Mouse (Mus musculus) left cerebral cortex, adult 11 months (tissue): ENCODE measurements around the gene Shpk.

Experiments used
- DNase-seq: peaks from one replicate; pipeline ENCODE4 v3.0.0; 2022; ENCODE audit warnings: low spot score

Shpk gene

GRCm38 (mm10) chr11:73199230-73199712, at the start of gene Shpk:
Gene Shpk (plus strand): TSS chr11:73199460.
- peak; percentile 96 for DNase-seq

GRCm38 (mm10) chr11:73155071-73155470, 44.2 kb upstream of the Shpk start:
- DNase-seq: no peak

GRCm38 (mm10) chr11:73159957-73160810, 39.1 kb upstream of the Shpk start, which contains the start of gene P2rx5:
Gene P2rx5 (plus strand): TSS chr11:73160421.
- DNase-seq: no peak

GRCm38 (mm10) chr11:73160811-73161200, 38.5 kb upstream of the Shpk start:
- DNase-seq: no peak

- DNase-seq: no peak
Measured at GRCm38 (mm10) chr11:73161616-73162015, 37.6 kb upstream of the Shpk start.

GRCm38 (mm10) chr11:73162284-73162683, 37.0 kb upstream of the Shpk start:
- DNase-seq: no peak

- DNase-seq: no peak
Measured at GRCm38 (mm10) chr11:73168071-73168470, 31.2 kb upstream of the Shpk start.

- no peak for DNase-seq
Measured at GRCm38 (mm10) chr11:73168576-73168975, 30.7 kb upstream of the Shpk start.

GRCm38 (mm10) chr11:73169231-73169630, 30.0 kb upstream of the Shpk start:
- DNase-seq: no peak

- no peak for DNase-seq
Measured at GRCm38 (mm10) chr11:73172186-73172585, 27.1 kb upstream of the Shpk start.

GRCm38 (mm10) chr11:73175612-73176011, 23.6 kb upstream of the Shpk start:
- DNase-seq: no peak

- no peak for DNase-seq
Measured at GRCm38 (mm10) chr11:73176186-73176585, 23.1 kb upstream of the Shpk start.

GRCm38 (mm10) chr11:73176608-73177508, 22.4 kb upstream of the Shpk start, which contains the start of the genes Emc6 and Tax1bp3:
Gene Emc6 (minus strand): TSS chr11:73177037.
Gene Tax1bp3 (plus strand): TSS chr11:73177083.
- DNase-seq: peak; percentile 93

- DNase-seq: no peak
Measured at GRCm38 (mm10) chr11:73177509-73177875, 21.8 kb upstream of the Shpk start.

- DNase-seq: no peak
Measured at GRCm38 (mm10) chr11:73177895-73178294, 21.4 kb upstream of the Shpk start.

- no peak for DNase-seq
Measured at GRCm38 (mm10) chr11:73185872-73186615, 13.2 kb upstream of the Shpk start.

- DNase-seq: no peak
Measured at GRCm38 (mm10) chr11:73187231-73187630, 12.0 kb upstream of the Shpk start.

GRCm38 (mm10) chr11:73193047-73193446, 6.2 kb upstream of the Shpk start:
- DNase-seq: no peak

GRCm38 (mm10) chr11:73194444-73194843, 4.8 kb upstream of the Shpk start:
- no peak for DNase-seq

GRCm38 (mm10) chr11:73198190-73198589, 1.1 kb upstream of the Shpk start:
- DNase-seq: no peak

- DNase-seq: peak; percentile 88
Measured at GRCm38 (mm10) chr11:73198603-73199229, 544 bp upstream of the Shpk start, which contains the start of gene Ctns. Gene Ctns (minus strand): TSS chr11:73199042.
